8 mouse cellular contexts compared by ENCODE assay signal in genomic region chr1:129919385-129919784, GRCm38 (mm10).
A peak's percentile ranks its signal among the peaks of the same experiment; 100 is the strongest.
DNase-seq lines count a peak whose midpoint lies in the region; ATAC-seq and TF ChIP-seq lines count a peak whose summit lies in the region.

No protein-coding gene starts in this region.

- no peak overlapping the region for H3K4me2 ChIP-seq in hindbrain, postnatal 0 days (ENCODE audit: low read depth, low read length)
- H3K4me2 ChIP-seq in hindbrain, embryonic 12.5 days (replicated peaks) = no peak overlapping the region
- H3K4me2 ChIP-seq in liver, embryonic 15.5 days = no peak overlapping the region

- H3K9ac ChIP-seq in hindbrain, postnatal 0 days (replicated peaks; ENCODE audit: low read length) = no peak overlapping the region
- no peak overlapping the region for H3K9ac ChIP-seq in hindbrain, embryonic 12.5 days
- no peak overlapping the region for H3K9ac ChIP-seq in liver, embryonic 15.5 days

- DNase-seq in hindbrain, postnatal 0 days (ENCODE audit: low spot score) = no peak
- DNase-seq in c-Kit-positive CD71-positive TER-119-negative erythroid progenitor cells, embryonic 14.5 days (ENCODE audit: low read depth) = peak; percentile 46
- DNase-seq in thymus, postnatal 4 days = peak; percentile 41
- no peak for DNase-seq in cerebellum, adult 11 months
- no peak for DNase-seq in layer of hippocampus, postnatal 10 days (ENCODE audit: low spot score in 2 of 2)

- TF ChIP-seq CTCF in hindbrain, postnatal 0 days (IDR thresholded peaks at IDR 0.05; ENCODE audit: low read depth) = peak; percentile 51
- peak; percentile 54 for TF ChIP-seq CTCF in E14TG2a.4 (conservative IDR thresholded peaks at IDR 0.05; ENCODE audit: low read length)

- no peaks in the 10 kb centered on the region for H3K36me3 ChIP-seq in hindbrain, postnatal 0 days (ENCODE audit: insufficient read depth, low read length)
- H3K36me3 ChIP-seq in hindbrain, embryonic 12.5 days = no peaks in the 10 kb centered on the region
- H3K36me3 ChIP-seq in E14TG2a.4 (ENCODE audit: insufficient read depth, low read length) = no peaks in the 10 kb centered on the region
- H3K36me3 ChIP-seq in liver, embryonic 15.5 days (replicated peaks) = no peaks in the 10 kb centered on the region

- ATAC-seq in hindbrain, postnatal 0 days = no peak
- no peak for ATAC-seq in hindbrain, embryonic 12.5 days (ENCODE audit: low FRiP score)
- ATAC-seq in liver, embryonic 15.5 days (ENCODE audit: insufficient read depth) = peak; percentile 18; the same call in 1 of the 2 replicates

- no peak overlapping the region for H3K4me3 ChIP-seq in hindbrain, postnatal 0 days (ENCODE audit: low read length)
- no peak overlapping the region for H3K4me3 ChIP-seq in hindbrain, embryonic 12.5 days
- no peak overlapping the region for H3K4me3 ChIP-seq in E14TG2a.4 (replicated peaks; ENCODE audit: low read length)
- H3K4me3 ChIP-seq in liver, embryonic 15.5 days (replicated peaks) = no peak overlapping the region

- H3K27ac ChIP-seq in hindbrain, postnatal 0 days = no peak overlapping the region
- no peak overlapping the region for H3K27ac ChIP-seq in hindbrain, embryonic 12.5 days
- no peak overlapping the region for H3K27ac ChIP-seq in liver, embryonic 15.5 days (replicated peaks)

- no peaks in the 10 kb centered on the region for H3K9me3 ChIP-seq in hindbrain, postnatal 0 days (ENCODE audit: low read length)
- no peaks in the 10 kb centered on the region for H3K9me3 ChIP-seq in hindbrain, embryonic 12.5 days (replicated peaks)
- H3K9me3 ChIP-seq in E14TG2a.4 (ENCODE audit: low read length) = peaks cover 11% of the 10 kb centered on the region
- H3K9me3 ChIP-seq in liver, embryonic 15.5 days (replicated peaks) = no peaks in the 10 kb centered on the region

- WGBS in hindbrain, postnatal 0 days = 69% methylated on average over 1 of the region's 1 CpGs
- 73% methylated on average over 1 of the region's 1 CpGs for WGBS in hindbrain, embryonic 12.5 days
- 27% methylated on average over 1 of the region's 1 CpGs for WGBS in liver, embryonic 15.5 days (ENCODE audit: insufficient replicate concordance)

- no peaks in the 10 kb centered on the region for H3K4me1 ChIP-seq in hindbrain, postnatal 0 days (ENCODE audit: insufficient read depth, low read length)
- H3K4me1 ChIP-seq in hindbrain, embryonic 12.5 days = no peaks in the 10 kb centered on the region
- H3K4me1 ChIP-seq in E14TG2a.4 (replicated peaks; ENCODE audit: low read depth, low read length) = no peaks in the 10 kb centered on the region
- H3K4me1 ChIP-seq in liver, embryonic 15.5 days (replicated peaks) = no peaks in the 10 kb centered on the region

- no peaks in the 10 kb centered on the region for H3K27me3 ChIP-seq in hindbrain, postnatal 0 days (ENCODE audit: insufficient read depth, low read length)
- no peaks in the 10 kb centered on the region for H3K27me3 ChIP-seq in hindbrain, embryonic 12.5 days
- H3K27me3 ChIP-seq in E14TG2a.4 (ENCODE audit: insufficient read depth, low read length) = no peaks in the 10 kb centered on the region
- no peaks in the 10 kb centered on the region for H3K27me3 ChIP-seq in liver, embryonic 15.5 days

Comparison
In these comparisons a context has a peak if more than half of its experiments do, and no peak if none do; other contexts are left out.
1. DNase-seq: peak in c-Kit-positive CD71-positive TER-119-negative erythroid progenitor cells, embryonic 14.5 days (single experiment) and thymus, postnatal 4 days (single experiment); none in hindbrain, postnatal 0 days (single experiment), cerebellum, adult 11 months (single experiment) and layer of hippocampus, postnatal 10 days (0 of 2).